Mouse (Mus musculus): Measurements from ENCODE around the gene Ttc21a. TPM values are rescaled to one million over a fixed set of nuclear protein-coding genes. Genes with fewer than 3 reads are reported as not detected.

Gene Ttc21a
- total RNA-seq, 2 experiments from 2014 or later: 1.1 to 2.6 TPM

Other genes starting within 250 kb of the Ttc21a start
- not detected for gene Scn10a, start 218.3 kb upstream of the Ttc21a start, total RNA-seq (2021)
- under 1 TPM; 0.05 to 0.07 TPM for gene Scn11a, start 112.2 kb upstream of the Ttc21a start, total RNA-seq (2021)
- 10 to 100 TPM; 63.1 to 65.8 TPM for gene Wdr48, start 42.7 kb upstream of the Ttc21a start, total RNA-seq (2021)
- 10 to 100 TPM; 33.2 to 34.1 TPM for gene Gorasp1, start within 50 bp of the Ttc21a start, total RNA-seq (2021)
- 10 to 100 TPM in 1 of 2 experiments, 1 to 10 TPM in 1; 8.9 to 11.9 TPM for gene Csrnp1, start 47.1 kb downstream of the Ttc21a start, total RNA-seq (2021)
- under 1 TPM; 0.14 to 0.41 TPM for gene Xirp1, start 86.0 kb downstream of the Ttc21a start, total RNA-seq (2021)
- gene Cx3cr1, start 132.3 kb downstream of the Ttc21a start, total RNA-seq (2021): 10 to 100 TPM; 34.7 to 36.0 TPM
- gene Ccr8, start 154.5 kb downstream of the Ttc21a start, total RNA-seq (2021): not detected
- 10 to 100 TPM; 25.6 to 25.7 TPM for gene Slc25a38, start 172.8 kb downstream of the Ttc21a start, total RNA-seq (2021)
- gene Rpsa, start 190.1 kb downstream of the Ttc21a start, total RNA-seq (2021): 100 to 1,000 TPM; 534 to 557 TPM
- 100 to 1,000 TPM; 369 to 380 TPM for gene Mobp, start 212.1 kb downstream of the Ttc21a start, total RNA-seq (2021)